Mouse (Mus musculus) heart, adult 11 months (tissue): ENCODE measurements around the gene Cyp39a1.

ENCODE experiments used
- DNase-seq: peaks from one replicate; pipeline ENCODE4 v3.0.0; 2022

Gene Cyp39a1

GRCm38 (mm10) chr17:43667290-43667843, at the start of gene Cyp39a1:
Gene Cyp39a1, plus strand, starts transcription at chr17:43667425.
- peak; percentile 90 for DNase-seq

- no peak for DNase-seq
Observed at GRCm38 (mm10) chr17:43619156-43619555, 48.1 kb upstream of the Cyp39a1 start.

- no peak for DNase-seq
Observed at GRCm38 (mm10) chr17:43622076-43622475, 45.1 kb upstream of the Cyp39a1 start.

- peak; percentile 62 for DNase-seq
Observed at GRCm38 (mm10) chr17:43628246-43628645, 39.0 kb upstream of the Cyp39a1 start.

- DNase-seq = peak; percentile 57
Observed at GRCm38 (mm10) chr17:43629026-43629495, 38.2 kb upstream of the Cyp39a1 start.

- DNase-seq = peak; percentile 86
Observed at GRCm38 (mm10) chr17:43629496-43630426, 37.5 kb upstream of the Cyp39a1 start, which contains the start of gene Tdrd6. Gene Tdrd6, minus strand, starts transcription at chr17:43630299.

DNA sequence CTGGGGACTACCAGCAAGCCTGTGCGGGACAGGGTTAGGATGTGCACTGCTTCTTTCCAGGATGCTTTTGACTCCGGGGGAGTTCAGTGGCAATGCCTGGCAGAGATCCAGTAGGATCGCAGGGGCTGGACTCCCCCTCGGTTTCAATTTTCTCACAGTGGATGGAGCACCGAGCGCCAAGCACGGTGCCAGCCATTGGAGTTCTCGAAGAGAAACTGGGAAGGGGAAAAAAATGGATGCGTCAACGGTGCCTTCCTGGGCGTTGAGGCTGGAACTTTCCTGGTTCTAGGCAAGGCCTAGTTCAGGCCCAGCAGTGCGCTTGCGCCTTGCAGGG, 36.8 kb upstream of the Cyp39a1 start:
- DNase-seq = peak; percentile 78

GRCm38 (mm10) chr17:43637146-43637545, 30.1 kb upstream of the Cyp39a1 start:
- peak; percentile 74 for DNase-seq

DNA sequence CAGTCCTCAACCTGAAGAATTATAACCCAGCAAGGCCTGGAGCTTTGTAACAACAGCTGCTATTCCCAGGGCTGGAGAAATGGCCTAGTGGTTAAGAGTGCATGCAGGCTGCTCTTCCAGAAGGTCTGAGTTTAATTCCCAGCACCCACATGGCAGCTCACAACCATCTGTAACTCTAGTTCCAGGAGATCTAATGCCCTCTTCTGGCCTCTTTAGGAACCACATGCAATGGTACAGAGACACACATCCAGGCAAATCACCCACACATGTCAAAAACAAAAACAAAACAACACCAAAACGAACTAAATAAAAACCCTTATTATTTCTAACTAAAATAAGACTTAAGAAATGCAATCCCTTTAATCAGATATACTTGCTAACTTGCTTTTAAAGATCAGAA, 26.4 kb upstream of the Cyp39a1 start:
- DNase-seq = no peak

- DNase-seq = peak; percentile 72
Observed at GRCm38 (mm10) chr17:43643191-43643590, 24.0 kb upstream of the Cyp39a1 start.

GRCm38 (mm10) chr17:43644375-43644774, 22.9 kb upstream of the Cyp39a1 start:
- DNase-seq = peak; percentile 92

GRCm38 (mm10) chr17:43645136-43645535, 22.1 kb upstream of the Cyp39a1 start:
- DNase-seq = peak; percentile 56

DNA sequence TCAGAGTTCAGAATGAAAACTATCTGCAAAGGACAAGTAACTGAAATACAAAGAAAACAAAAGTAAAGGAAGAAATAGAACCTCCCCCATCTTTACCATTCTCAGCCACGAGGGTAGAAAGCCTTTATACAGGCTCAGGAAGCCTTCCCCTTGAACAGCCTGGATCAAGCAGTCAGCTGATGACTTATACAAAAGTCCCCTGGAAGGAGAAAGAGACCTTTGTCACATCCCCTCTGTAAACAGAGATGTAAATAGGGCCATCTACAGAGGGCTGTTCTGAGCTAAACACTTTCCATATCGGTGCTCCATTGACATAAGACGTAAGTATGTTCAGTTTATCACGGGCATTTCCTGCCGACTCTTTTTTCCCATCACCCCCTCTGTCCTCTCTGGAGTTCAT, 20.3 kb upstream of the Cyp39a1 start:
- DNase-seq = peak; percentile 51

DNA sequence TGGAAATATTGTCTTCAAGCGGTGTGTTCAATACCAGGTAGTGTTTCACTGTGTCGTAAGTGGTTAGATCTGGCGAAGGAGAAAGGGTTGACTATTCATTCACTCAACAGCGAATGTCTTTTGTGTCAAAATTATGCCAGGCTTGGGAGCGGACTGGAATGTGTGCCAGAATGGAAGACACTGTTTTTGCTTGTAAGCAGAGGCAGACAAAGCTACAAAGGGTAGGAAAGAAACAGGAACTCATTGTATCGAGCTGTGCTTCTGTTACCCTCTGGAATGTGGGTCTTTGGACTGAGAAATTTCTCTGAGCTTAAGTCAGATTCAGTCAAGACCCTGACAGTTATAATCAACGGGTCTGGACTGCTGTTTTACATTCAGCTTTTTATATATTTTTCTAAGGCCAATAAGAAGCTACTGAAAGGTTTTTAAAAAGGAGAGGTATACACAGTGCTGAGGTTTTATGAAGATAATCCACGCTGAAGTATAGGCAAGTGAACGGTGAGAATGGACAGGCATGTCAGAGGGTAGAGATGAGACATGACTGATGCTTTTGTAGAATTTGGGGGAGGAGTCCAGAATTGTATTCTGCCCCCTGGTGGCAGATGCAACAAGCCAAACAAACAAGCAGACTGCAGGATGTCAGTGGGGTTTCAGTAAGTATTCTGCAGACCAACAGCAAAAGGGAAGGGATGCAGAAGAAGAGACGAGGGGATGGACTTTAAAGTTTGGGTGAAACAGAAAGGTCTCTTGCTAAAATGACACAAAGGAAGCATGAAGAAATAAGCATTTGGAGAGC, 17.4 kb upstream of the Cyp39a1 start:
- DNase-seq = peak; percentile 64

- DNase-seq = peak; percentile 70
Observed at GRCm38 (mm10) chr17:43651314-43652046, 15.7 kb upstream of the Cyp39a1 start.

DNA sequence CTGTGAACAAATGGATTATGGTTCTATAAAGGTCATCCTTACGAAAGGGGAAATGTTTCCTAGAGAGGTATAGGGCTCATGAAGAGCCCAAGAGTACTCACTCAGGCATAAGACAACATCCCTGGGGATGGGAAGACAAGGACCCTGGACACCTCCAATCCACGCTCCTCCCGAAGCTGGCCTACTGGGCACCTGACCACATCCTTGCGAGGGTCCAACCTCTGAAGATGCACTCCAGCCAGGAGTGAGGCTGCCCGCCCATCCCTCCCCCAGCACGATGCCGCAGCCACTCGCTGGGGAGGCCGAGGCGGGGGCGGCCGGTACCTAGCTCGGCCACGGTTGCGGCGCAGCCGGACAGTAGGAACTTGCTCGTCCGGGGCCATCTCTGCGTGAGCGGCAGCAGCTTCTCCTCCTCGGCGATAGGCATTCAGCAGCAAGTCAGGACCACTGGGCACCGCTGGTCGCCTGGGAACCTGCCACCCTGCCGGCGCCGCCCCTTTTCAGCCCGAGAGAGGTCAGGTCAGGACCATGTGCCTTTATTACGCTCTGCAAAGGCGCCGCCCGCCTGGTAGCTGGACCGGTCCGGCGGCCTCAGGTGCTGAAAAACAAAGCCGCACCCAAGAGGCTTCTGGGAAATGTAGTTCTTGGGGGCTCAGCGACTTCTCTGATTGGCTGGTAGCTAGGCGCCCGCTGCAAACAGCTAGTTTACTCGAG, 492 bp upstream of the Cyp39a1 start, which contains the start of gene Slc25a27:
Gene Slc25a27 (minus strand): TSS at position 639 of the 714 bp plus-strand sequence.
- peak; percentile 99 for DNase-seq

GRCm38 (mm10) chr17:43669145-43669695, 2.0 kb downstream of the Cyp39a1 start:
- peak; percentile 82 for DNase-seq

GRCm38 (mm10) chr17:43671907-43672306, 4.7 kb downstream of the Cyp39a1 start:
- DNase-seq = peak; percentile 29

- peak; percentile 94 for DNase-seq
Observed at GRCm38 (mm10) chr17:43675228-43675627, 8.0 kb downstream of the Cyp39a1 start.

- no peak for DNase-seq
Observed at GRCm38 (mm10) chr17:43676241-43676640, 9.0 kb downstream of the Cyp39a1 start.

DNA sequence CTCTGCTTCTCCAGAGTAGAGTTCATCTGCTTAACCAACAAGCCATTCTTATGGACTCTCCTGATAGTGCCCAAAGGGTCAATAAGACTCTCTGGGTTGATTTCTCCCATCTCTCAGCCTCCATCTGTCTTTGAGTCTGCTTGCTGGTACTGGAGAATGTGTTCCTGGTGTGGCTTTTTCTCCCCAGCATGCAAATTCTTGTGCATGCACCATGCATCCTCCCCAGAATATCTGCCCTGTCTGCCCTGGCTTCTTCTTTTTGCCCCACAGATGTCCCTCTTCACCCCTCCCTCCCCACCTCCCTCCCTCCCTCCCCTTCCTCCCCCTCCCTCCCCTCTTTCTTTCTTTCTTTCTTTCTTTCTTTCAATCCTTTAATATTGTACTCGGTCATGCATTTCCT, 10.1 kb downstream of the Cyp39a1 start:
- DNase-seq = no peak
